Mouse (Mus musculus): ENCODE data around the gene Zfp202.
A peak's percentile ranks its signal among the peaks of the same experiment; 100 is the strongest.

Zfp202 gene

DNA sequence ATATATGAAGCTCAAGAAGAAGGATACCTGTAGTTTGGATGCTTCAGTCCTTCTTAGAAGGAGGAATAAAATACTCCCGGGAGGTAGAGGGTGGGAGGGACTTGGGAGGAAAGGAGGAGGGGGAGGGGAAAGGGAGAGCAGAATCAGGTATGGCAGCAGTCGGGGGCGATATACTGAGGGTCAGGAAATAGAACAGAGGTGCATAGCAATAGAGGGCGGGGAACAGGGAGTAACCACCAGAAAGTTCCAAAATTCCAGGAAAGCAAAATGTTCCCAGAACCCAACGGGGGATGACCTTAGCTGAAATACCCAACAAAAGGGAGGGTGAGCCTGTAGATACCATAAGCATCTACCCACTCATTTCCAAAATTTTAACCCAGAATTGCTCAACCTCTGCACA, 48.2 kb downstream of the Zfp202 start:
- no peak for DNase-seq (ENCODE audit: low spot score in 2 of 2)

DNA sequence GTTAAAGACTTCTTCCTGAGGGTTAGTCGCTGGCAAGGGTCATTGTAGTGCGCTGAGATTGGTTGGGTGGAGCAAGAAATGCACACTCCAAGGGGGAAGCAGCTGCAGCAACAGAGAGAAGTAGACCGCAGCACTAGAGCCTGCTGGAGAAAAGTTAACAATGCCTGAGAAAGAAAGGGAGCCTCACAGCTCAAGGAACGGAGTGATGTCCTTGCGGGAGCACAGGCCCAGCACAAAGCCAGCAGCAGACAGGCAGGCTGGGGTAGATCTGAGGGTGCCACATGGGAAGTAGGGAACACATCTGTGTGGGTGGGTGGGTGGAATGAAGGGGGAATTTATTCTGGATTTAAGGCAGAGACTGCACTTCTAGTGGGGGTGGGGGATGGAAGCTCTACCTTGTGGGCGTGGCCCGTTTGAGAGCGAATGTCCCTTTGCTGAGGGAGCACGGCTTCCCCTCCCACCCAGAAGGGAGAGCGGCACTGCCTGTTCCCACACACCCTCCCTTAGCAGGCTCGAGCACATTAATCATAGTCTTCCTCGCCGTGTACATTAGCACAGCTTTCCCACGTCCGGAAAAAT, 49.2 kb downstream of the Zfp202 start:
- DNase-seq (ENCODE audit: low spot score in 2 of 2): peak; percentile 61 to 82

DNA sequence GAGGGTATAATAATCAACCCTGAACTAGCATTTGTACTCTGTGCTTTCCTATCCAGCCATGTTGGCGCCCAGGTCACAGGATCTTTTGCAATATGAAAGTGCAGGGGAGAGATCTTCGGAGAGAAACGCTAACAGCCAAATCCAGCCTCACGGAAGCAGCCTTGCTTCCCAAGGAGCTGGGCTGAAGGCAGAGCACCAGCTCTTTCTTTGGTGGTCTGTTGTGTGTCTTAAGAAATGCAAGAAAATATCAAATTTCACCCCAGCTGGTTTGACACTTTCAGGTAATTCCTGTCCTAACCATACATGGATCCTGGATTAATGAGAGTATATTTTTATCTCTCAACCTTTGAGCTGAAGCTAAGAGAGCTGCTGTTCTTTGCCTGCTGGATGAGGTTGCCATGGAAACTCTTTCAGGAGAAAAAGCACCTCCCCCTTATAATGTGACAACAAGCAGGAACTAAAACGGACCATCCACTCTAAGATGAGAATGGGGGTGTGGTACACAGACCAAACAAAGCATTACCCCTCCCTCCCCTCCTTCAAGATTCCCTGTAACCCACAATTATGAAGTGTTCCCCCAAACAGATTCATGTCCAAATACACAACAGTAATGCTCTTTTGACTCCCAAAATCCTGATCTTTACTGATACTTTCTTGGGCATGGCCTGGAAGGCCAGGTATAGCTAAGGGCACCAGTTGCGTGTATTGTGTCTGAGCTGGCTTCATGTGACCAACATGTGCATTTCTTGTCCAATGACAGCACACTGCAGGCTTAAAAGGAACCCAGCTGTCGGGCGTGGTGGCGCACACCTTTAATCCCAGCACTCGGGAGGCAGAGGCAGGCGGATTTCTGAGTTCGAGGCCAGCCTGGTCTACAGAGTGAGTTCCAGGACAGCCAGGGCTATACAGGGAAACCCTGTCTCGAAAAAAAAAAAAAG, 50.1 kb downstream of the Zfp202 start:
- peak; percentile 42 to 52 for DNase-seq (ENCODE audit: low spot score in 2 of 2)

DNA sequence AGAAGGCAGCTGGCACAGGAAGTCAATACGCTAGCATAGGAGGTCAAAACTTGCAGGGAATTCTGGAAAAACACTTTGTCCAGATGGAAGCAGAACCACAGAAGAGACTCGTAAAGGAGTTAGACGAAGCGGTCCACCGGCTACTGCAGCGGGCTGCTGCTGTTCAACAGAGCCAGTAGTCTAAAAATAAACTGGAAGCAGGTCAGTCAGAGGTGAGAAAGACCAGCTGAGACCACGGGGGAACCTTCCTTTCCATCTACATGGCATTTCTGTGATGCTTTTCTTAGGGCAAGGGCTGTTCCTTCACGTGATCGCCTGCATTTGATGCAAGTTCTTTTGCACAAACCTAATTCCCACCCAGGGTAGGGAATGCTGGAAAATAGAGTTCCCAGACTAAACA, 53.4 kb downstream of the Zfp202 start:
- DNase-seq (ENCODE audit: low spot score in 2 of 2): no peak

DNA sequence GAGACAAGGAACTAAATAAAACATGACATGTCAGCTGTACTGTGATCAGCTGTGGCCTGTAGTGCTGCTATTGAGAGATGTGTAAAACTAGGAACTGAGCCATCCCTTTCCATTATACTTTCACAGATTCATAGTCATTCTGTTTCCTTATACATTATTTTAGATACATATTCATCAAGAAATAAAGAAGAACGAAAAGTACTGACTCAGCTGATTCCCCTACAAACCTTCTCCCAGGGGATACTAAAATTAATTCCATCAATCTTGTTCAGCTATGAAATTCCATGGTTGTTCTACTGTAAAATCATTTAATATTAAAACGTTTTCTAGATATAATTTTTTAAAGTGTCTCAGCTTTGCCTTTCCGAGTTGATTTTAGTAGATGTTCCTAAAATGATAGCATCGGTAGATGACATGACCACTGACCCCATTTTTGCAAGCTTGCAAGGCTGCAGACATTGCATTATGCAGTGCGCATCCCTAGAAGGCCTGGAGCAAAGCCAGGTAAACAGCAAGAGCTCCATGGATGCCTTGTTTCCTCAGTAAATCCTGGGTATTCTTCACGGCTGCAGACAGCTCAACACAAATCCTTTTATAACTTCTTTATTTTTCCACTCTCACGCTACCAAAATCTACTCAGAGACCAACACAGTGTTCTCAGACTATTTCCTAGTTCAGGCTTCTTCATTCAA, 54.0 kb downstream of the Zfp202 start:
- DNase-seq (ENCODE audit: low spot score in 2 of 2): no peak

DNA sequence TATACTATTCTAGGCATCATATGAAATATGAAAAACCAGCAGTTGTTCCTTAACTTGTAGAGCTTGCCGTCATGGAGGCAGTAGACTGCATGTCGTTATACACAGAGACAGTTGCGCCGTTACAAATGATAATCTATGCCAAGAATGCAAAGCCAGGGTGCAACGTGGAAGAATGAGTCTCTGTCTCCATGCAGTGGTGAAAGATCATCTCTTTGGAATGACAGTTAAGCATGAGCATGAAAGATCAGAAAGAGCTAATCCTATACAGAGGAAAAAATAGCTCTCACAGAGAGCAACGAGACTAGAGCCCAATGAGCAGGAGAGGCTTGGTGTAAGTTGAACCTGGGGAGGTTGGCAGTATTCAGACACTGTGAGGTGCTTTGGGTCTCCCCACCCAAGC, 54.6 kb downstream of the Zfp202 start:
- DNase-seq (ENCODE audit: low spot score in 2 of 2): no peak

DNA sequence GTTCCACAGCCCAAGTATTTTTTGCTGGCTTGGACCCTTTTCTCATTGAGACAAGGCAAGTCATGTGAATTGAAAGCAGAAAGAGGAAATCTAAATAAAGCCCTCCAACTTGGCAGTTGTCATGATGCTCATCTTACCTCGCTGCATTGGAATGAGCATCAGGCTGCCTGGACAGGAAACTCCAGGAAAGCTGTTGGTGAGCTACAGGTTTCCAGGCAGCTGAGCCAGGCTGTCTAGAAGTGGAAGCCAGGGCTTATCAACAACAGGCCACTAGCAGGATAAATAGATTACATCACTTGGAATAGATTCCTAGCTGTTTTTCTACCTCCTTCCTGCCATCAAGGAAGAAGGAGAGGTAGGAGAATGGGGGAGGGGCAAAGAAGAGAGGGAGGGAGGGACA, 57.0 kb downstream of the Zfp202 start:
- no peak for DNase-seq (ENCODE audit: low spot score in 2 of 2)

DNA sequence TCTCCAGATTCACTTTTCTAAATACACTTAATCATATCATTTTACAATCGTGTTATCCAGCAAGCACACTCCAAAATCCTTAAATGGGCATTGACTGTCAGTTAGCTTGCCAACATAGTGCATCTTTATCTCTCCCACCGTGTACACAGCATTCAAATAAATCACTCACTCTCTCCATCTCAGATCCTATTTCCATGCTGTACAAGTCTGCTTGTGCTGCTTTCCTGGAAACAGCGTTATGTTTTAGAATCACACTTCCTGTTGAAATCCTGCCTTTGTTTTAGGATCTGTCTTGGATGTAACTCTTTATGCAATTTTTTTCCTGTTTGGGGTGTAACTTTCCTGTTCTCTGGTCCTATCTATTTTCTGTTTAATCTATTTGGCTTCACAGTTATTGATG, 60.3 kb downstream of the Zfp202 start:
- no peak for DNase-seq (ENCODE audit: low spot score in 2 of 2)

All from right cerebral cortex, postnatal 36 days (tissue).